Mouse (Mus musculus) liver, embryonic 14.5 days (tissue): ENCODE data around the gene Gse1. TPM values are rescaled to one million over a fixed set of nuclear protein-coding genes. Genes with fewer than 3 reads are reported as not detected.

Source experiments
- ATAC-seq: fragments of 200-750 bp; cut with Nextera tagmentation; 2 replicates; pipeline ENCODE4 v1.8.0; 2017; ENCODE audit warnings: moderate number of reproducible peaks, mild to moderate bottlenecking, moderate library complexity; ENCODE audit not compliant: insufficient read depth
- DNase-seq, 3 experiments: peaks; one replicate each; pipeline ENCODE4 v3.0.0-alpha.2; 2012 to 2013; ENCODE audit warnings: low read depth in 3 of 3, low spot score in 3 of 3
- H3K27ac ChIP-seq: fragments of 300-500 bp; sonication (generic); 2 replicates; pipeline ENCODE4 v1.5.1; 2014; ENCODE audit warnings: moderate library complexity, mild to moderate bottlenecking, control low read depth, inconsistent platforms
- H3K27me3 ChIP-seq: fragments of 300-500 bp; sonication (generic); 2 replicates; pipeline ENCODE4 v1.6.1; 2014; ENCODE audit warnings: mild to moderate bottlenecking, low read length, moderate library complexity; ENCODE audit not compliant: control insufficient read depth, insufficient read depth
- H3K36me3 ChIP-seq: fragments of 300-500 bp; sonication (generic); replicated peaks from 2 replicates; pipeline ENCODE4 v1.6.1; 2014; ENCODE audit warnings: low read depth; ENCODE audit not compliant: control insufficient read depth, insufficient read depth
- H3K4me1 ChIP-seq, 2 experiments: fragments of 200-500 bp in 1 of 2; fragments of 300-500 bp in 1 of 2; sonication (generic) in 1 of 2; replicated peaks; 2 replicates each; pipeline ENCODE4 v1.6.1; 2012 to 2014; ENCODE audit warnings: antibody characterized with exemption in 1 of 2, inconsistent platforms in 1 of 2, low read length in 1 of 2; ENCODE audit not compliant: control insufficient read depth in 2 of 2, insufficient read depth in 2 of 2
- H3K4me2 ChIP-seq: fragments of 300-500 bp; sonication (generic); 2 replicates; pipeline ENCODE4 v1.6.1; 2014; ENCODE audit warnings: low read depth, mild to moderate bottlenecking, control low read depth, moderate library complexity
- H3K4me3 ChIP-seq, 2 experiments: fragments of 200-500 bp in 1 of 2; fragments of 300-500 bp in 1 of 2; sonication (generic) in 1 of 2; 2 replicates each; pipeline ENCODE4 v1.5.1; 2012 to 2014; ENCODE audit warnings: low read depth in 2 of 2, low read length in 2 of 2, mild to moderate bottlenecking in 2 of 2, control low read depth in 1 of 2, inconsistent platforms in 1 of 2, moderate library complexity in 1 of 2; ENCODE audit not compliant: insufficient read depth in 1 of 2
- H3K9ac ChIP-seq: fragments of 300-500 bp; sonication (generic); replicated peaks from 2 replicates; pipeline ENCODE4 v1.6.1; 2014; ENCODE audit warnings: mild to moderate bottlenecking, control low read depth, moderate library complexity
- H3K9me3 ChIP-seq: fragments of 300-500 bp; sonication (generic); 2 replicates; pipeline ENCODE4 v1.6.1; 2016; ENCODE audit warnings: low read length, mixed read lengths; ENCODE audit not compliant: control insufficient read depth
- CTCF ChIP-seq: IDR thresholded peaks from 2 replicates; pipeline ENCODE4 v1.5.1; 2016; ENCODE audit warnings: antibody characterized with exemption, low read depth, control low read depth
- EP300 ChIP-seq: IDR thresholded peaks from 2 replicates; pipeline ENCODE4 v1.6.1; 2016; ENCODE audit warnings: antibody characterized with exemption, low read depth
- WGBS: fragments of 180-500 bp; shearing (Covaris S2); extraction: QIAGEN DNeasy Blood & Tissue Kit; methylation state at CpG from one replicate; pipeline ENCODE4 v1.1.7; 2014; ENCODE audit not compliant: insufficient replicate concordance; 5-methylcytosine and 5-hydroxymethylcytosine counted together
- polyA plus RNA-seq, 2 experiments: library from polyadenylated mRNA; depleted of rRNA in 1 of 2; stranded (reverse) in 1 of 2; unstranded in 1 of 2; fragments of >200 nt; fragmentation: Nextera tagmentation in 1 of 2; extraction: Ambion mirVana in 1 of 2; gene quantifications; 2 replicates each; pipeline versions ENCODE4 v1.2.1 to v1.2.3; 2012 to 2014

The Gse1 gene
- polyA plus RNA-seq (2012; rRNA removed) (14.9 and 16.0 TPM in 2 replicates), polyA plus RNA-seq (2014; fragmentation: Nextera tagmentation; extraction: Ambion mirVana) (11.4 and 13.9 TPM in 2 replicates)

- peak; percentile 10 to 24 (median 23) for DNase-seq
- H3K9ac ChIP-seq: no peak within 1 kb of the TSS
- peaks cover 44% of the 10 kb centered on the region for H3K27me3 ChIP-seq
- ATAC-seq: peak; percentile 61; the same call in 1 of the 2 replicates
- peak within 1 kb of the TSS; percentile 2 to 50 for H3K4me3 ChIP-seq
- H3K9me3 ChIP-seq: no peaks in the 10 kb centered on the region
- no peaks in the 10 kb centered on the region for H3K4me1 ChIP-seq
- TF ChIP-seq EP300 (no peak), CTCF (no peak)
- H3K36me3 ChIP-seq: no peaks in the 10 kb centered on the region
- peak within 1 kb of the TSS; percentile 68 for H3K4me2 ChIP-seq
- H3K27ac ChIP-seq: no peak within 1 kb of the TSS
- WGBS: 12% methylated on average over 23 of the region's 52 CpGs
Measured at GRCm38 (mm10) chr8:120227891-120228591, at the start of gene Gse1. Gene Gse1 (plus strand): TSS chr8:120228456.

GRCm38 (mm10) chr8:120179027-120179431 is 49.2 kb upstream of the Gse1 start:
- Histone ChIP-seq H3K9ac (no peak overlapping the region), H3K4me3 (peak overlapping the region in 1 of 2 experiments; percentile 27; a peak in 1 of 4 replicates), H3K4me2 (peak overlapping the region; percentile 35; the same call in 1 of the 2 replicates), H3K9me3 (no peaks in the 10 kb centered on the region), H3K27ac (no peak overlapping the region), H3K4me1 (no peaks in the 10 kb centered on the region; a peak in 1 of 4 replicates), H3K36me3 (no peaks in the 10 kb centered on the region), H3K27me3 (peaks cover 7% of the 10 kb centered on the region)
- peak; percentile 64; the same call in 1 of the 2 replicates for ATAC-seq
- DNase-seq: peak; percentile 51 to 56 (median 54)
- TF ChIP-seq EP300 (no peak), CTCF (peak; percentile 97)
- under 1% methylated on average over 10 of the region's 10 CpGs for WGBS

GRCm38 (mm10) chr8:120180445-120180970 is 47.7 kb upstream of the Gse1 start:
- DNase-seq (no peak), ATAC-seq (no peak)
- no peaks in the 10 kb centered on the region; a peak in 1 of 4 replicates for H3K4me1 ChIP-seq
- H3K4me3 ChIP-seq: no peak overlapping the region
- H3K4me2 ChIP-seq: no peak overlapping the region
- no peaks in the 10 kb centered on the region for H3K36me3 ChIP-seq
- H3K27me3 ChIP-seq: peaks cover 7% of the 10 kb centered on the region
- no peaks in the 10 kb centered on the region for H3K9me3 ChIP-seq
- 54% methylated on average over 7 of the region's 7 CpGs for WGBS
- TF ChIP-seq EP300 (no peak), CTCF (no peak)
- no peak overlapping the region for H3K9ac ChIP-seq
- H3K27ac ChIP-seq: no peak overlapping the region

GRCm38 (mm10) chr8:120181274-120181673 is 47.0 kb upstream of the Gse1 start:
- TF ChIP-seq EP300 (no peak), CTCF (no peak)
- Histone ChIP-seq H3K9me3 (no peaks in the 10 kb centered on the region), H3K9ac (no peak overlapping the region), H3K27ac (no peak overlapping the region), H3K27me3 (peaks cover 7% of the 10 kb centered on the region), H3K4me3 (no peak overlapping the region), H3K36me3 (no peaks in the 10 kb centered on the region), H3K4me1 (no peaks in the 10 kb centered on the region; a peak in 1 of 4 replicates), H3K4me2 (no peak overlapping the region)
- 60% methylated on average over 5 of the region's 5 CpGs for WGBS
- no peak for ATAC-seq
- no peak for DNase-seq

- no peak overlapping the region for H3K27ac ChIP-seq
- no peak overlapping the region for H3K4me2 ChIP-seq
- 46% methylated on average over 4 of the region's 4 CpGs for WGBS
- H3K27me3 ChIP-seq: peaks cover 7% of the 10 kb centered on the region
- H3K9me3 ChIP-seq: no peaks in the 10 kb centered on the region
- no peaks in the 10 kb centered on the region; a peak in 1 of 4 replicates for H3K4me1 ChIP-seq
- no peak for ATAC-seq
- no peaks in the 10 kb centered on the region for H3K36me3 ChIP-seq
- H3K4me3 ChIP-seq: no peak overlapping the region
- H3K9ac ChIP-seq: no peak overlapping the region
- TF ChIP-seq CTCF (0 out of 2 replicates have a peak, but pooled peaks have one; percentile 5), EP300 (no peak)
- no peak for DNase-seq
Measured at GRCm38 (mm10) chr8:120181861-120182414, 46.3 kb upstream of the Gse1 start.
